Mouse (Mus musculus) MEL (cell line): ENCODE data around the gene Peg10.

Experiments
- CTCF ChIP-seq, 3 experiments: IDR thresholded peaks in 2 of 3; conservative IDR thresholded peaks in 1 of 3; 2 replicates each; pipeline ENCODE4 v1.5.1; 2011 to 2012; ENCODE audit warnings: low read length in 3 of 3, low read depth in 2 of 3, mild to moderate bottlenecking in 2 of 3, improper control_type of control experiment in 1 of 3, inconsistent platforms in 1 of 3, mixed read lengths in 1 of 3, moderate library complexity in 1 of 3; ENCODE audit not compliant: control insufficient read depth in 1 of 3, insufficient read depth in 1 of 3, poor library complexity in 1 of 3, severe bottlenecking in 1 of 3
- ELF1 ChIP-seq: IDR thresholded peaks from 2 replicates; pipeline ENCODE4 v1.6.1; 2014; ENCODE audit warnings: low read depth, mild to moderate bottlenecking, inconsistent platforms, low read length, improper control_type of control experiment, moderate library complexity
- NELFE ChIP-seq: IDR thresholded peaks from 2 replicates; pipeline ENCODE4 v1.6.1; 2011; ENCODE audit warnings: low read depth, low read length, improper control_type of control experiment
- POLR2A ChIP-seq, 2 experiments: IDR thresholded peaks; 2 replicates each; pipeline ENCODE4 v1.6.1; 2011 to 2012; ENCODE audit warnings: low read length in 2 of 2, mild to moderate bottlenecking in 2 of 2, control low read depth in 1 of 2, improper control_type of control experiment in 1 of 2, low read depth in 1 of 2, moderate library complexity in 1 of 2; ENCODE audit not compliant: control insufficient read depth in 1 of 2, insufficient read depth in 1 of 2, poor library complexity in 1 of 2
- SMC3 ChIP-seq: IDR thresholded peaks from 2 replicates; pipeline ENCODE4 v1.6.1; 2011; ENCODE audit warnings: low read depth, low read length, improper control_type of control experiment

- TF ChIP-seq ELF1 (no peak), CTCF (IDR thresholded peaks at IDR 0.05 in 2 of 3, conservative IDR thresholded peaks at IDR 0.05 in 1 of 3; ENCODE audit: control insufficient read depth in 1 of 3, insufficient read depth in 1 of 3, low read depth in 2 of 3, low read length in 3 of 3, poor library complexity in 1 of 3, severe bottlenecking in 1 of 3) (no peak), NELFE (no peak), POLR2A (IDR thresholded peaks at IDR 0.05; ENCODE audit: control insufficient read depth in 1 of 2, insufficient read depth in 1 of 2, low read depth in 1 of 2, low read length in 2 of 2, poor library complexity in 1 of 2) (no peak), SMC3 (no peak)
Measured at GRCm38 (mm10) chr6:4796281-4796680, 49.2 kb downstream of the Peg10 start.
